Mouse (Mus musculus): ENCODE measurements at regions not wholly inside any gene's neighbourhood (a gene's known extent, or its start where the extent isn't known, plus 50 kb on each side); places are given as distances from the start of the nearest gene placed in this dataset.
"Not testable (repeated sequence)": the region's sequence is repeated elsewhere in the genome, so short reads cannot be mapped to it uniquely, and the experiment has no call there.

- Histone ChIP-seq H3K9ac (ENCODE audit: low read length) (no peak overlapping the region), H3K4me3 (ENCODE audit: low read depth, low read length) (no peak overlapping the region), H3K27ac (ENCODE audit: low read depth, low read length) (no peak overlapping the region), H3K27me3 (ENCODE audit: control insufficient read depth, insufficient read depth, low read length) (no peaks in the 10 kb centered on the region), H3K9me3 (ENCODE audit: control insufficient read depth, low read length) (no peaks in the 10 kb centered on the region), H3K36me3 (ENCODE audit: control insufficient read depth, insufficient read depth, low read length) (no peaks in the 10 kb centered on the region), H3K4me2 (no peak overlapping the region), H3K4me1 (ENCODE audit: control insufficient read depth, insufficient read depth, low read length) (no peaks in the 10 kb centered on the region)
- ATAC-seq (ENCODE audit: low FRiP score) (no peak), DNase-seq (ENCODE audit: low spot score, missing footprints) (peak; percentile 57)
- 84% methylated on average over 6 of the region's 6 CpGs for WGBS
Measured at GRCm38 (mm10) chr11:8773862-8774261, 109.5 kb upstream of the Tns3 start.

- Histone ChIP-seq H3K27ac (ENCODE audit: low read depth, low read length) (no peak overlapping the region), H3K27me3 (ENCODE audit: control insufficient read depth, insufficient read depth, low read length) (no peaks in the 10 kb centered on the region), H3K9me3 (ENCODE audit: control insufficient read depth, low read length) (no peaks in the 10 kb centered on the region), H3K4me3 (ENCODE audit: low read depth, low read length) (no peak overlapping the region), H3K9ac (ENCODE audit: low read length) (no peak overlapping the region), H3K4me2 (no peak overlapping the region), H3K36me3 (ENCODE audit: control insufficient read depth, insufficient read depth, low read length) (no peaks in the 10 kb centered on the region), H3K4me1 (ENCODE audit: control insufficient read depth, insufficient read depth, low read length) (no peaks in the 10 kb centered on the region)
- 86% methylated on average over 11 of the region's 11 CpGs for WGBS
- no peak for ATAC-seq (ENCODE audit: low FRiP score)
- no peak for DNase-seq (ENCODE audit: low spot score, missing footprints)
Measured at GRCm38 (mm10) chr11:8773260-8773659, 108.9 kb upstream of the Tns3 start.

- no peak overlapping the region for H3K9ac ChIP-seq (ENCODE audit: low read length)
- ATAC-seq (ENCODE audit: low FRiP score) (no peak), DNase-seq (ENCODE audit: low spot score, missing footprints) (peak; percentile 56)
- WGBS = 86% methylated on average over 5 of the region's 5 CpGs
- no peaks in the 10 kb centered on the region for H3K27me3 ChIP-seq (ENCODE audit: control insufficient read depth, insufficient read depth, low read length)
- no peaks in the 10 kb centered on the region for H3K9me3 ChIP-seq (ENCODE audit: control insufficient read depth, low read length)
- H3K4me2 ChIP-seq = no peak overlapping the region
- H3K4me3 ChIP-seq (ENCODE audit: low read depth, low read length) = no peak overlapping the region
- H3K36me3 ChIP-seq (ENCODE audit: control insufficient read depth, insufficient read depth, low read length) = no peaks in the 10 kb centered on the region
- no peaks in the 10 kb centered on the region for H3K4me1 ChIP-seq (ENCODE audit: control insufficient read depth, insufficient read depth, low read length)
- H3K27ac ChIP-seq (ENCODE audit: low read depth, low read length) = no peak overlapping the region
Measured at GRCm38 (mm10) chr11:8772541-8772940, 108.2 kb upstream of the Tns3 start.

GRCm38 (mm10) chr11:8768706-8769105 is 104.4 kb upstream of the Tns3 start:
- H3K27ac ChIP-seq (ENCODE audit: low read depth, low read length); H3K9ac ChIP-seq (ENCODE audit: low read length); ATAC-seq (ENCODE audit: low FRiP score); H3K36me3 ChIP-seq (ENCODE audit: control insufficient read depth, insufficient read depth, low read length); H3K27me3 ChIP-seq (ENCODE audit: control insufficient read depth, insufficient read depth, low read length); H3K4me2 ChIP-seq; H3K4me3 ChIP-seq (ENCODE audit: low read depth, low read length); H3K4me1 ChIP-seq (ENCODE audit: control insufficient read depth, insufficient read depth, low read length); H3K9me3 ChIP-seq (ENCODE audit: control insufficient read depth, low read length): not testable (repeated sequence)
- peak; percentile 72 for DNase-seq (ENCODE audit: low spot score, missing footprints)
- 63% methylated on average over 1 of the region's 1 CpGs for WGBS

GRCm38 (mm10) chr11:8765541-8765885 is 101.2 kb upstream of the Tns3 start:
- Histone ChIP-seq H3K4me3 (ENCODE audit: low read depth, low read length) (no peak overlapping the region), H3K9ac (ENCODE audit: low read length) (no peak overlapping the region), H3K27ac (ENCODE audit: low read depth, low read length) (no peak overlapping the region), H3K4me2 (no peak overlapping the region), H3K9me3 (ENCODE audit: control insufficient read depth, low read length) (no peaks in the 10 kb centered on the region), H3K27me3 (ENCODE audit: control insufficient read depth, insufficient read depth, low read length) (no peaks in the 10 kb centered on the region), H3K4me1 (ENCODE audit: control insufficient read depth, insufficient read depth, low read length) (no peaks in the 10 kb centered on the region), H3K36me3 (ENCODE audit: control insufficient read depth, insufficient read depth, low read length) (no peaks in the 10 kb centered on the region)
- 78% methylated on average over 1 of the region's 1 CpGs for WGBS
- no peak for ATAC-seq (ENCODE audit: low FRiP score)
- DNase-seq (ENCODE audit: low spot score, missing footprints) = no peak

- no peaks in the 10 kb centered on the region for H3K9me3 ChIP-seq (ENCODE audit: control insufficient read depth, low read length)
- WGBS = 85% methylated on average over 2 of the region's 2 CpGs
- no peak overlapping the region for H3K4me3 ChIP-seq (ENCODE audit: low read depth, low read length)
- H3K4me1 ChIP-seq (ENCODE audit: control insufficient read depth, insufficient read depth, low read length) = no peaks in the 10 kb centered on the region
- DNase-seq (ENCODE audit: low spot score, missing footprints) (no peak), ATAC-seq (ENCODE audit: low FRiP score) (no peak)
- no peaks in the 10 kb centered on the region for H3K27me3 ChIP-seq (ENCODE audit: control insufficient read depth, insufficient read depth, low read length)
- H3K9ac ChIP-seq (ENCODE audit: low read length) = no peak overlapping the region
- no peak overlapping the region for H3K27ac ChIP-seq (ENCODE audit: low read depth, low read length)
- no peak overlapping the region for H3K4me2 ChIP-seq
- no peaks in the 10 kb centered on the region for H3K36me3 ChIP-seq (ENCODE audit: control insufficient read depth, insufficient read depth, low read length)
Measured at GRCm38 (mm10) chr11:8764861-8765540, 100.7 kb upstream of the Tns3 start.

- Histone ChIP-seq H3K27me3 (ENCODE audit: control insufficient read depth, insufficient read depth, low read length) (no peaks in the 10 kb centered on the region), H3K36me3 (ENCODE audit: control insufficient read depth, insufficient read depth, low read length) (no peaks in the 10 kb centered on the region), H3K9ac (ENCODE audit: low read length) (no peak overlapping the region), H3K4me2 (no peak overlapping the region), H3K9me3 (ENCODE audit: control insufficient read depth, low read length) (no peaks in the 10 kb centered on the region), H3K4me3 (ENCODE audit: low read depth, low read length) (no peak overlapping the region), H3K4me1 (ENCODE audit: control insufficient read depth, insufficient read depth, low read length) (no peaks in the 10 kb centered on the region), H3K27ac (ENCODE audit: low read depth, low read length) (no peak overlapping the region)
- DNase-seq (ENCODE audit: low spot score, missing footprints) (no peak), ATAC-seq (ENCODE audit: low FRiP score) (no peak)
- 71% methylated on average over 7 of the region's 7 CpGs for WGBS
Measured at GRCm38 (mm10) chr11:8763448-8763847, 99.1 kb upstream of the Tns3 start.

GRCm38 (mm10) chr11:8762133-8762532 is 97.8 kb upstream of the Tns3 start:
- H3K4me1 ChIP-seq (ENCODE audit: control insufficient read depth, insufficient read depth, low read length) = no peaks in the 10 kb centered on the region
- H3K4me2 ChIP-seq = no peak overlapping the region
- ATAC-seq (ENCODE audit: low FRiP score) (no peak), DNase-seq (ENCODE audit: low spot score, missing footprints) (no peak)
- no peak overlapping the region for H3K4me3 ChIP-seq (ENCODE audit: low read depth, low read length)
- no peak overlapping the region for H3K27ac ChIP-seq (ENCODE audit: low read depth, low read length)
- no peaks in the 10 kb centered on the region for H3K36me3 ChIP-seq (ENCODE audit: control insufficient read depth, insufficient read depth, low read length)
- H3K9me3 ChIP-seq (ENCODE audit: control insufficient read depth, low read length) = no peaks in the 10 kb centered on the region
- H3K9ac ChIP-seq (ENCODE audit: low read length) = no peak overlapping the region
- 73% methylated on average over 2 of the region's 2 CpGs for WGBS
- no peaks in the 10 kb centered on the region for H3K27me3 ChIP-seq (ENCODE audit: control insufficient read depth, insufficient read depth, low read length)

- Histone ChIP-seq H3K9me3 (ENCODE audit: control insufficient read depth, low read length) (no peaks in the 10 kb centered on the region), H3K4me1 (ENCODE audit: control insufficient read depth, insufficient read depth, low read length) (no peaks in the 10 kb centered on the region), H3K9ac (ENCODE audit: low read length) (no peak overlapping the region), H3K4me3 (ENCODE audit: low read depth, low read length) (no peak overlapping the region), H3K27me3 (ENCODE audit: control insufficient read depth, insufficient read depth, low read length) (no peaks in the 10 kb centered on the region), H3K36me3 (ENCODE audit: control insufficient read depth, insufficient read depth, low read length) (no peaks in the 10 kb centered on the region), H3K27ac (ENCODE audit: low read depth, low read length) (no peak overlapping the region), H3K4me2 (no peak overlapping the region)
- ATAC-seq (ENCODE audit: low FRiP score) = no peak
- no peak for DNase-seq (ENCODE audit: low spot score, missing footprints)
Measured at GRCm38 (mm10) chr11:8761626-8762025, 97.3 kb upstream of the Tns3 start.

GRCm38 (mm10) chr11:8759858-8760257 is 95.5 kb upstream of the Tns3 start:
- Histone ChIP-seq H3K4me3 (ENCODE audit: low read depth, low read length) (no peak overlapping the region), H3K4me1 (ENCODE audit: control insufficient read depth, insufficient read depth, low read length) (no peaks in the 10 kb centered on the region)
- 92% methylated on average over 1 of the region's 1 CpGs for WGBS

More at GRCm38 (mm10) chr11:8759858-8760257, 95.5 kb upstream of the Tns3 start:
- no peak for DNase-seq (ENCODE audit: low spot score, missing footprints)
- H3K9ac ChIP-seq (ENCODE audit: low read length) = no peak overlapping the region
- no peak overlapping the region for H3K4me2 ChIP-seq
- no peak overlapping the region for H3K27ac ChIP-seq (ENCODE audit: low read depth, low read length)
- no peaks in the 10 kb centered on the region for H3K27me3 ChIP-seq (ENCODE audit: control insufficient read depth, insufficient read depth, low read length)
- ATAC-seq (ENCODE audit: low FRiP score) = no peak
- no peaks in the 10 kb centered on the region for H3K9me3 ChIP-seq (ENCODE audit: control insufficient read depth, low read length)
- no peaks in the 10 kb centered on the region for H3K36me3 ChIP-seq (ENCODE audit: control insufficient read depth, insufficient read depth, low read length)
